Mouse (Mus musculus) limb, embryonic 10.5 days (tissue): ENCODE measurements at regions not wholly inside any gene's neighbourhood (a gene's known extent, or its start where the extent isn't known, plus 50 kb on each side); places are given as distances from the start of the nearest gene placed in this dataset.

ENCODE experiments used
- DNase-seq: peaks from one replicate; pipeline ENCODE4 v3.0.0-alpha.2; 2017; ENCODE audit warnings: low spot score
- H3K27ac ChIP-seq: fragments of 300-500 bp; sonication (generic); 2 replicates; pipeline ENCODE4 v1.5.1; 2016; ENCODE audit warnings: mild to moderate bottlenecking
- H3K27me3 ChIP-seq: fragments of 300-500 bp; sonication (generic); 2 replicates; pipeline ENCODE4 v1.6.1; 2016; ENCODE audit warnings: low read depth, mild to moderate bottlenecking; ENCODE audit not compliant: poor library complexity, severe bottlenecking
- H3K36me3 ChIP-seq: fragments of 300-500 bp; sonication (generic); 2 replicates; pipeline ENCODE4 v1.6.1; 2016; ENCODE audit warnings: mild to moderate bottlenecking, moderate library complexity
- H3K4me1 ChIP-seq: fragments of 300-500 bp; sonication (generic); 2 replicates; pipeline ENCODE4 v1.6.1; 2016
- H3K4me3 ChIP-seq: fragments of 300-500 bp; sonication (generic); 2 replicates; pipeline ENCODE4 v1.5.1; 2016; ENCODE audit warnings: mild to moderate bottlenecking, moderate library complexity
- H3K9me3 ChIP-seq: fragments of 300-500 bp; sonication (generic); replicated peaks from 2 replicates; pipeline ENCODE4 v1.6.1; 2016; ENCODE audit warnings: mild to moderate bottlenecking
- WGBS: fragments of 180-500 bp; shearing (Covaris S2); methylation state at CpG from one replicate; pipeline ENCODE4 v1.1.7; 2016; 5-methylcytosine and 5-hydroxymethylcytosine counted together

DNA sequence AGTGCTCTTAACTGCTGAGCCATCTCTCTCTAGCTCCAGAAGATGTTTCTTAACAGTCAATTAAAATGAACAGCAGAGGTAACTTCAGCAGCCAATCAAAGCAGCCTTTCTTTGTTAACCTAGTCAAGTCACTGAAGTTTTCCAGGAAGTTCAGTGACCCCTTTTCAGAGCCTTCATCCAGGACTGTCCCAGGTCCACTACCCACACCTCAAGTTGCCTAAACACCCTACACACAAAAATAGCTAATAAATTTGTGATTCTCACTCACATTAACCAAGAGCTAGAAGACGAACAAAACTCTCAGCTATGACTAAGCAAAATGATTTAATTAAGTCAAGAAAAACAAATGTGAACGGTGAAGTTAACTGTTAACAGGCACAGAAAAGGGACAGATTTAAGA lies 214.0 kb upstream of the Smim15 start:
- Histone ChIP-seq H3K27me3 (no peaks in the 10 kb centered on the region), H3K4me3 (no peak overlapping the region), H3K27ac (no peak overlapping the region), H3K4me1 (peaks cover 38% of the 10 kb centered on the region), H3K9me3 (no peaks in the 10 kb centered on the region), H3K36me3 (no peaks in the 10 kb centered on the region)
- DNase-seq = no peak
- 49% methylated on average over 2 of the region's 2 CpGs for WGBS

DNA sequence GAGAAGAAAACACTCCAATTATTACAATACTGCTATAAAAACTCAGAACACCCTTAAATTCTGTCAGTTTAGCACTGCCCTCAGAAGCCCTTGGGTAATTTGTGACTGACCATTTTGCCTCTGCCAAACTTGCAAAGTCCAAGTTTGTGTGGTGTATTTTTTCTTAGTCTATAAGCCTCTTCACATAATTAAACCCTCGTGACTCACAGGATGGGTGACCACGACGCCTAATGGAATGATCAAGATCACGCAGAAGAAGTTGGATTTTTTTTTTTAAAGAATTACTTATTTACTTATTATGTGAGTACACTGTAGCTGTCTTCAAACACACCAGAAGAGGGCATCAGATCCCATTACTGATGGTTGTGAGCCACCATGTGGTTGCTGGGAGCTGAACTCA lies 214.4 kb upstream of the Smim15 start:
- Histone ChIP-seq H3K4me3 (no peak overlapping the region), H3K9me3 (no peaks in the 10 kb centered on the region), H3K27me3 (no peaks in the 10 kb centered on the region), H3K36me3 (no peaks in the 10 kb centered on the region), H3K4me1 (peaks cover 38% of the 10 kb centered on the region), H3K27ac (no peak overlapping the region)
- DNase-seq = no peak
- 91% methylated on average over 4 of the region's 4 CpGs for WGBS

DNA sequence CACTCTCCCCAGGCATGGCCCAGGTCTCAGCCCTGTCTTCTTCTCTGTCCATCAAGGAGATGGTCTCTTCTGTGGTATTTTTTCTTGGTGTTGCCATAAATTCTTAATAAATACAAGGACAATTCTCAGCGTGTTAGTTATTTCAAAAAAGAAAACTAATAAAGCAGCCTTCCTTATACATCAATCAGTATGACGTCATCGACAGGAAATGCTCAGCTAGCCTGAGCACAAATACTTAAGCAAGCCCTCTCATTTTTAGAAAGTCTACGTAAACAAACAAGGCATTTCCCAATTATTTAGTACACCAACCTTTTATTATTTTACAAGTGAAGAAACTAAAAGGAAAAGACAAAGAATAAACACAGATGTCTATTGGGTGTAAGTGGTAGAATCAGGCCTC lies 218.6 kb upstream of the Smim15 start:
- no peak for DNase-seq
- Histone ChIP-seq H3K4me1 (peaks cover 32% of the 10 kb centered on the region), H3K9me3 (no peaks in the 10 kb centered on the region), H3K27ac (no peak overlapping the region), H3K27me3 (no peaks in the 10 kb centered on the region), H3K4me3 (no peak overlapping the region), H3K36me3 (no peaks in the 10 kb centered on the region)
- WGBS = 84% methylated on average over 4 of the region's 4 CpGs

- 80% methylated on average over 1 of the region's 1 CpGs for WGBS
- Histone ChIP-seq H3K36me3 (no peaks in the 10 kb centered on the region), H3K4me3 (no peak overlapping the region), H3K9me3 (no peaks in the 10 kb centered on the region), H3K4me1 (peaks cover 27% of the 10 kb centered on the region), H3K27ac (no peak overlapping the region), H3K27me3 (no peaks in the 10 kb centered on the region)
- DNase-seq = no peak
Measured at GRCm38 (mm10) chr13:107823342-107823741, 220.9 kb upstream of the Smim15 start.

DNA sequence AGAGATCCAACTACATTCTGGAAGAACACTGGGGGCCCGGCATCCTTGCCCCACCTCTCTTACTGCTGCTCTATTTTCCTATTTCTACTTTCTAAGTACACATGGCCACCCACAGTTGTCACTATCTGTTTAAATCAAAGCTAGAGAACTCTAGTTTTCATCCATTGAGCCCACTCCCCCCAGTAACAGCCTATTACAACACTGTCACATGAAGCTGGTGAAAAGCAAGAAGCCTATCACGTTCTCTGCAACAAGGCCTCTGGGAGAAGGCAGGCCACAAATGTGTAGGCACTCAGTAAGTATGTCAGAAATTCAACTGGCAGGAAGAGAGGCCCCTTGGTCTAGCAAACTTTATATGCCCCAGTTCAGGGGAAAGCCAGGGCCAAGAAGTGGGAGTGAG lies 222.0 kb upstream of the Smim15 start:
- H3K27ac ChIP-seq = no peak overlapping the region
- no peaks in the 10 kb centered on the region for H3K9me3 ChIP-seq
- H3K27me3 ChIP-seq = no peaks in the 10 kb centered on the region
- no peak overlapping the region for H3K4me3 ChIP-seq
- peaks cover 26% of the 10 kb centered on the region for H3K4me1 ChIP-seq
- DNase-seq = no peak
- H3K36me3 ChIP-seq = no peaks in the 10 kb centered on the region
- 75% methylated on average over 2 of the region's 2 CpGs for WGBS

DNA sequence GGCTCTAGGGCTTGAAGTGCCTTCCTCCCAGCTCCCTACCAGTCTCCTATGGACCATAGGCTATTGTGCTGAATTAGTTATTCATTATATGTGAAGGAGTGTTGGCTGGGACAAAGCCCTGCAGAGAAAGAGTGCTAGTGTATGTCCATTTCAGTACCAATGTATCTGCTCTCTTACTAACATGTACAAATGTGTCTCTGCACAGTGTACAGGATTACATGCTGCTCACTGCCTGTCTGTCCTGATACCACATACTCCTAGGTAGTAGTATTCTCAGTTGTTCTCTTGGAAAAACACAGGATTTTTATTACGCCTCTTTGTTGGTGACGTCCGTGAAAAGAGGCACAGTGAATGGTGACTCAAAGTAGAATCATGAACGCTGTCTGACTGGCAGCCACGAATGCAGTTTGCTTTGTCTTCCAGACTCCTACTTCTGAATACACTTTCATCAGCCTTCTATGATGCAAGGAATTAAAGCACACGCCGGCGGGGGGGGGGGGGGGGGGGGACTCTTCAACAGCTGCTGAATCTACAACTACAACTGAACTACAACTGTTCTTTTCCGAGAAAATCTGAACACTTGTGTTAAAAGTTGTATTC lies 230.6 kb upstream of the Smim15 start:
- Histone ChIP-seq H3K4me3 (no peak overlapping the region), H3K27ac (no peak overlapping the region), H3K36me3 (no peaks in the 10 kb centered on the region), H3K27me3 (no peaks in the 10 kb centered on the region), H3K4me1 (peaks cover 4% of the 10 kb centered on the region; the same call in 1 of the 2 replicates), H3K9me3 (no peaks in the 10 kb centered on the region)
- DNase-seq = no peak
- WGBS = 75% methylated on average over 9 of the region's 9 CpGs

- peaks cover 4% of the 10 kb centered on the region; the same call in 1 of the 2 replicates for H3K4me1 ChIP-seq
- H3K27me3 ChIP-seq = no peaks in the 10 kb centered on the region
- WGBS = 89% methylated on average over 5 of the region's 5 CpGs
- H3K4me3 ChIP-seq = no peak overlapping the region
- DNase-seq = no peak
- H3K27ac ChIP-seq = no peak overlapping the region
- no peaks in the 10 kb centered on the region for H3K36me3 ChIP-seq
- no peaks in the 10 kb centered on the region for H3K9me3 ChIP-seq
Measured at GRCm38 (mm10) chr13:107812014-107812413, 232.2 kb upstream of the Smim15 start.

DNA sequence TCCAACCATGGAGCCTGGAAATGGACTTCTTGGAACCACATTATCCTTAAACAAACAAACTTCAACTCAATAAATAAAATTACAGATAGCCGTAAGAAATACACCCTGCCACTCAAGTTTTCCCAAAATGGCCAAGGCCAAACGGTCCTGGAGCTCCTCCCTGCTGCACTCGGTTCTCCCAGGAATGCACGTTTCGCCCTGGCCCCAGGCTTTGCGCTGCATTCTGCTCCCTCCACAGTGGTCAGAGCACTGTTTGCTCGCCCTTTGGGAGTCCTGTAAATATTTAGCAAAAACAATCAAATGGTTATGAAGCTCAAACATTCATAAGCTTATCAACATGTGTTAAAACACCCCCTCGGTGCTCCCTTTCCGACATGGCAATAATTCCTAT lies 233.4 kb upstream of the Smim15 start:
- Histone ChIP-seq H3K9me3 (no peaks in the 10 kb centered on the region), H3K36me3 (peaks cover 3% of the 10 kb centered on the region; the same call in 1 of the 2 replicates), H3K27me3 (no peaks in the 10 kb centered on the region), H3K4me1 (peaks cover 4% of the 10 kb centered on the region; the same call in 1 of the 2 replicates), H3K4me3 (no peak overlapping the region), H3K27ac (no peak overlapping the region)
- DNase-seq = no peak
- 77% methylated on average over 9 of the region's 9 CpGs for WGBS

DNA sequence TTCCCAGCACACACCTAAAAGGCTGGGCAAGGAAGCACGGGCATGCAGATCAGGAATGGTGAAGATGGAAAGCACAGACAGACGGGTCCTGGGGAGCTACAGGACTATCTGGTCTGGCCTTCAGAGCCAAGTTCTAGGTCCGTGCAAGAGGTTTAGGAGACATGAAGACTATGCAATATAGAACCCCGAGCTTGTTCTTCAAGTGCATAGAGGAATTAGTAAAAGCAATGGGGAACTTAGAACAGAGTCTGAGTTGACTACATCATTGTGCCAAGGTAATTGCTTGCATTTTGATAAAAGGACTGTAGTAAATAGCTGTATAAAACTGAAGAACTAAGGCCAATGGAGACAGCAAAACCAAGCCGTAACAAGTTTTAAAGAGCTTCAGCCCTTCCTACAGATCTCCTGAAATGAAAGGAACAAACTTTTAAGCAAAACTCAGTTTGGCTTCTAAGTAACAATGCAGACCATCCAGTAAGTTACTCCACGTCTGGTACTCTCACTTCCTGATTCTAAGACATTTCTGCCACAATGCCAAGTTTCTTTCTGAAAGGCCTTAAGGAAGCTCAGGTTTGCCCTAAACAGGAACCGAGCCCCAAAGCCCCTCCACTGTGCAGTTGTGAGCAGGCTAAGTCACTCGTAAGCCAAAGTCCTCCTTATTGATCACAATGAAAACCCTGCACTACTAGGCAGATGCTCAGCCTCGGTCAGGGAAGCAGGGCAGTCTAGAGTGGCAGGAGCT lies 234.0 kb upstream of the Smim15 start:
- WGBS = 82% methylated on average over 9 of the region's 9 CpGs
- no peak for DNase-seq

GRCm38 (mm10) chr13:107808961-107809360 lies 235.3 kb upstream of the Smim15 start:
- Histone ChIP-seq H3K27ac (no peak overlapping the region), H3K9me3 (no peaks in the 10 kb centered on the region), H3K36me3 (peaks cover 10% of the 10 kb centered on the region; the same call in 1 of the 2 replicates), H3K4me3 (no peak overlapping the region), H3K4me1 (no peaks in the 10 kb centered on the region), H3K27me3 (no peaks in the 10 kb centered on the region)
- 84% methylated on average over 2 of the region's 2 CpGs for whole genome bisulfite sequencing
- DNase-seq = no peak

More for the DNA sequence above, 234.0 kb upstream of the Smim15 start:
- Histone ChIP-seq H3K27ac (no peak overlapping the region), H3K36me3 (peaks cover 3% of the 10 kb centered on the region; the same call in 1 of the 2 replicates), H3K4me1 (peaks cover 4% of the 10 kb centered on the region; the same call in 1 of the 2 replicates), H3K27me3 (no peaks in the 10 kb centered on the region), H3K4me3 (no peak overlapping the region), H3K9me3 (no peaks in the 10 kb centered on the region)

GRCm38 (mm10) chr13:107804418-107804817 lies 239.8 kb upstream of the Smim15 start:
- DNase-seq = no peak

GRCm38 (mm10) chr13:107799199-107799945 lies 244.9 kb upstream of the Smim15 start:
- Histone ChIP-seq H3K27me3 (no peaks in the 10 kb centered on the region), H3K4me3 (no peak overlapping the region; the same call in 1 of the 2 replicates), H3K4me1 (peaks cover 80% of the 10 kb centered on the region), H3K27ac (peak overlapping the region; percentile 58), H3K9me3 (no peaks in the 10 kb centered on the region), H3K36me3 (0 out of 2 replicates have a peak, but pooled peaks cover 3% of the 10 kb centered on the region)
- DNase-seq = no peak
- 16% methylated on average over 13 of the region's 13 CpGs for WGBS

More at GRCm38 (mm10) chr13:107804418-107804817, 239.8 kb upstream of the Smim15 start:
- H3K4me1 ChIP-seq = peaks cover 31% of the 10 kb centered on the region
- 85% methylated on average over 1 of the region's 1 CpGs for WGBS
- H3K27me3 ChIP-seq = no peaks in the 10 kb centered on the region
- H3K4me3 ChIP-seq = no peak overlapping the region
- peaks cover 10% of the 10 kb centered on the region; the same call in 1 of the 2 replicates for H3K36me3 ChIP-seq
- H3K9me3 ChIP-seq = no peaks in the 10 kb centered on the region
- H3K27ac ChIP-seq = no peak overlapping the region

GRCm38 (mm10) chr13:107798144-107798543 lies 246.1 kb upstream of the Smim15 start:
- Histone ChIP-seq H3K27ac (no peak overlapping the region), H3K4me3 (no peak overlapping the region), H3K27me3 (peaks cover 7% of the 10 kb centered on the region), H3K4me1 (peaks cover 93% of the 10 kb centered on the region), H3K36me3 (no peaks in the 10 kb centered on the region), H3K9me3 (no peaks in the 10 kb centered on the region)
- DNase-seq = no peak
- WGBS = 84% methylated on average over 7 of the region's 7 CpGs
